Mouse (Mus musculus) E14TG2a.4 (cell line): ENCODE results near the gene Lmntd1.

Source experiments
- H3K27me3 ChIP-seq: 2 replicates; pipeline ENCODE4 v1.6.1; 2014; ENCODE audit warnings: low read length, control low read depth; ENCODE audit not compliant: insufficient read depth
- H3K36me3 ChIP-seq: 2 replicates; pipeline ENCODE4 v1.6.1; 2014; ENCODE audit warnings: low read length, control low read depth; ENCODE audit not compliant: insufficient read depth
- H3K4me1 ChIP-seq: replicated peaks from 2 replicates; pipeline ENCODE4 v1.6.1; 2014; ENCODE audit warnings: low read depth, low read length, control low read depth
- H3K4me3 ChIP-seq: replicated peaks from 2 replicates; pipeline ENCODE4 v1.5.1; 2014; ENCODE audit warnings: mild to moderate bottlenecking, low read length
- H3K9me3 ChIP-seq: 2 replicates; pipeline ENCODE4 v1.6.1; 2014; ENCODE audit warnings: low read length, control low read depth
- CTCF ChIP-seq: conservative IDR thresholded peaks from 2 replicates; pipeline ENCODE4 v1.5.1; 2014; ENCODE audit warnings: low read length
- NANOG ChIP-seq: IDR thresholded peaks from 2 replicates; pipeline ENCODE4 v1.6.1; 2014; ENCODE audit warnings: borderline replicate concordance, low read length, mixed read lengths
- POU5F1 ChIP-seq: IDR thresholded peaks from 2 replicates; pipeline ENCODE4 v1.6.1; 2014; ENCODE audit warnings: low read length, borderline replicate concordance

The Lmntd1 gene

DNA sequence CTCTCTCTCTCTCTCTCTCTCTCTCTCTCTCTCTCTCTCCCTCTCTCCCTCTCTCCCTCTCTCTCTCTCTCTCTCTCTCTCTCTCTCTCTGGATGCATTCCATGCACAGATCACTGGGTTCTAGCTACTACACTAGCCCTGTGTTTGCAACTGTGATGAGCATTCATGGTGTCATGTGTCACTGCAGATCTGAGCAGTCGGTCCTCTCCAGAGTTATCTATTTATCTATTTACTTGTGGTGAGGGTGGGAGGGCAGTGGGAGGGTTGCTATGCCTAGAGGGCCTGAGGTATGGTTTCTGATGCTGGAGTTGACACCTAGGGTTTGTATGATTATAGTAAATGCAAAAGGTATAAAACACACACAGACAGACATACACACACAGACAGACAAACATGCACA, 261.4 kb downstream of the Lmntd1 start:
- H3K27me3 ChIP-seq: no peaks in the 10 kb centered on the region
- H3K4me3 ChIP-seq: no peak overlapping the region
- peaks cover 21% of the 10 kb centered on the region for H3K9me3 ChIP-seq
- H3K4me1 ChIP-seq: peaks cover 7% of the 10 kb centered on the region
- TF ChIP-seq POU5F1 (no peak), CTCF (no peak), NANOG (no peak)
- H3K36me3 ChIP-seq: no peaks in the 10 kb centered on the region

DNA sequence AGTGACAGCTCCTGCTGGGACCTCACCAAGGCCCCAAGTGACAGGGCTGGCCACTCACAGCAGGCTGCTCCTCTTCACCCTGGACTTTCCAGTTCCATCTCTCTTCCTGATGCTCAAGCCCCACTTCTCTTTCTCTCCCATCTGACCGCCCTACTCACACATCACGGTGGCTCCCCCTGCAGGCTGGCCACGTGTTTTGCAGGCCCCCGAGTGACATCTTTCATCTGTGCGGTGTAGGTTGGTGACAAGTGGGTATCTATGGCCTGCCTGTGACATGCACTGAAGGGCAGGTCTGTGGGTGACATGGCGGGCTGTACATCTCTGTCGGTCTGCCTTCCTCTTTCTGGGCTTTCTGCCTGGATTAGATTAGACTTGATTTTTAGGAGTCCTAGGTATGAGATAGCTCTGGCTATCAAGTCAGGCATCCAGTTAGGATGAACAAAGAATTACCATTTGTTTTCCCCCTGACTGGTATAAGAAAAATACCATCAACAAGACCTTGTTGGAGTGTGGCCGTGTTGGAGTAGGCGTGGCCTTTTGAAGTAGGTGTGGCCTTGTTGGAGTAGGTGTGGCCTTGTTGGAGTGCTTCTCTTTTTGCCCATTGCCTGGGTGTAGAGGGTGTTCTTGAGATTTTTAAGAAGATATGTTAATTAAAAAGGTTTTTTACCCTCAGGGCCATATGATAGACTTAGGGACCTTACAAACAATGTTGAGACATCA, 265.8 kb downstream of the Lmntd1 start:
- H3K4me3 ChIP-seq: no peak overlapping the region
- peaks cover 21% of the 10 kb centered on the region for H3K9me3 ChIP-seq
- no peak for TF ChIP-seq POU5F1
- peak; percentile 85 for TF ChIP-seq CTCF
- no peaks in the 10 kb centered on the region for H3K36me3 ChIP-seq
- H3K4me1 ChIP-seq: peaks cover 16% of the 10 kb centered on the region
- H3K27me3 ChIP-seq: no peaks in the 10 kb centered on the region

DNA sequence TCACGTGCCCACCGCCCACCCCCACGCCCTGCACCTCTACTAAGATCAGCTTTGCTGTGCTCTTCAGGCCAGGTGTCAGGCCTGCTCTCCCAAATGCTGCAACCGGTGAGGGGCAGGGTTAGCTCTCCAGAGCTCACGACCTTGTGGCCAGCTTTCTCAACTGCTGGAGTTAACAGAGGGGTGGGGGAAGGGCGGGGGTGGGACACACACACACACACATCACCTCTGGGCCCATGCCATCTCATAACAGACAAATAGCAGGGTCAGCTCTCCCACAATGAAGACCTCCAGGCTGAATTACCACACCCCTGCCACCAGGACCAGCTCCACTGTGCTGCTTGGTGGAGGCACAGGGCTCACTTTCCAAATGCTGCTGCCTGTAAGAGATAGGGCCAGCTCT, 266.5 kb downstream of the Lmntd1 start:
- H3K36me3 ChIP-seq: no peaks in the 10 kb centered on the region
- H3K9me3 ChIP-seq: peaks cover 21% of the 10 kb centered on the region
- H3K4me1 ChIP-seq: peaks cover 17% of the 10 kb centered on the region
- TF ChIP-seq NANOG (no peak), POU5F1 (no peak), CTCF (no peak)
- H3K27me3 ChIP-seq: no peaks in the 10 kb centered on the region
- H3K4me3 ChIP-seq: no peak overlapping the region

GRCm38 (mm10) chr6:145346789-145347557, 267.1 kb downstream of the Lmntd1 start:
- no peak overlapping the region for H3K4me3 ChIP-seq
- H3K9me3 ChIP-seq: peaks cover 18% of the 10 kb centered on the region
- peaks cover 17% of the 10 kb centered on the region for H3K4me1 ChIP-seq
- TF ChIP-seq CTCF: no peak
- TF ChIP-seq POU5F1: no peak
- no peak for TF ChIP-seq NANOG
- H3K27me3 ChIP-seq: no peaks in the 10 kb centered on the region
- H3K36me3 ChIP-seq: no peaks in the 10 kb centered on the region

DNA sequence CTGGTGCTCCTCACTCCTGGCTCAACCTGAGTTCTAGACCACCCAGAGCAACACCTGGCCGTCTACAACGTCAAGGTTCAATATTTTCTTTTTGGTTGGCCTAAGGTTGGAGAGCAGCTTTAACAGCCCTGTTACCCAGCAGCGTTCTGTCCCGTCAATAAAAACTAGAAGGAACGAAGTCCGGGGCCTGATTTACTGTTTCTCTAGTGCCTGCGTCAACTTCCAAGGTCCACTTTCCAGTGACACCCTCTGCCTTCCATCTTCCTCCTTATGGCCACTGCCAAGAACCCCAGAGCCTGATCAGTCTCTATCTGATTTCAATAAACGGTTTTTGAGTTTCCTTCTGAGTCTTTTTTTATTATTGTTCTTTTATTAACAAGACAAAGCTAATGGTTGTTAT, 267.8 kb downstream of the Lmntd1 start:
- Histone ChIP-seq H3K27me3 (peaks cover 3% of the 10 kb centered on the region; the same call in 1 of the 2 replicates), H3K4me3 (no peak overlapping the region), H3K9me3 (peaks cover 11% of the 10 kb centered on the region), H3K4me1 (peaks cover 21% of the 10 kb centered on the region), H3K36me3 (no peaks in the 10 kb centered on the region)
- TF ChIP-seq CTCF (no peak), NANOG (no peak)

DNA sequence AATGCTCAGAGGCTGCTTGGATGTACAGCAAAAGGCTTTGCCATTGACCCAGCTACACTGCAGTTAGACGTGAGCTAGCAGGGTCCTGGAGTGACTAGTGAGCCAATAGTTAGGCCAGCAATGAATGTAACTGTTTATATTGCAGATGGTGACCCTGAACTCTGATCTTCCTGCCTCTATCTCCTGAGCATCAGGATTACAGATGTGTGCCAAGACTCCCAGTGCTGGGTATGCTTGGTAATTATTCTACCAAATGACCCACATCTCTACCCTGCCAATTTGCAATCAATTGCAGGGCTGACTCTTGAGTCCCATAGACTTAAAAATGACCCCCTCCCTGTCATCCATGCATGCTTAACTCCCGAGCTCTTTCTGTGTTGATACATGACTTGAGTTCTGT, 269.4 kb downstream of the Lmntd1 start:
- peaks cover 6% of the 10 kb centered on the region for H3K27me3 ChIP-seq
- no peaks in the 10 kb centered on the region for H3K9me3 ChIP-seq
- H3K4me1 ChIP-seq: peaks cover 28% of the 10 kb centered on the region
- TF ChIP-seq CTCF (no peak), NANOG (no peak), POU5F1 (no peak)
- H3K36me3 ChIP-seq: no peaks in the 10 kb centered on the region
- H3K4me3 ChIP-seq: no peak overlapping the region

DNA sequence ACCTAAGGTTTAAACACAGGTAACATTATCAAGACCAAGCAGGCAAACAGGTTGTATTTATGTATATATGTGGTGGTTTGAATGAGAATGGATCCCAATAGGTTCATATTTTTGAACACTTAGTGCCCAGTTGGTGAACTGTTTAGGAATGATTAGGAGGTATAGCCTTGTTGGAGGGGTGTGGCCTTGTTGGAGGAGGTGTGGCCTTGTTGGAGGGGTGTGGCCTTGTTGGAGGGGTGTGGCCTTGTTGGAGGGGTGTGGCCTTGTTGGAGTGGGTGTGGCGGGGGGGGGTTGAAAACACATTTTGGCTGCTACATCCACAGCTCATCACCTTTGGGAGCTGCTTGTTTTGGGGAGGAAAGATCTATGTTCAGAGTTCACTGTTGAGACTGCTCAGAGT, 270.7 kb downstream of the Lmntd1 start:
- no peak for TF ChIP-seq CTCF
- TF ChIP-seq POU5F1: no peak
- TF ChIP-seq NANOG: no peak
- no peak overlapping the region for H3K4me3 ChIP-seq
- H3K36me3 ChIP-seq: no peaks in the 10 kb centered on the region
- H3K27me3 ChIP-seq: peaks cover 13% of the 10 kb centered on the region
- peaks cover 40% of the 10 kb centered on the region for H3K4me1 ChIP-seq
- H3K9me3 ChIP-seq: no peaks in the 10 kb centered on the region

DNA sequence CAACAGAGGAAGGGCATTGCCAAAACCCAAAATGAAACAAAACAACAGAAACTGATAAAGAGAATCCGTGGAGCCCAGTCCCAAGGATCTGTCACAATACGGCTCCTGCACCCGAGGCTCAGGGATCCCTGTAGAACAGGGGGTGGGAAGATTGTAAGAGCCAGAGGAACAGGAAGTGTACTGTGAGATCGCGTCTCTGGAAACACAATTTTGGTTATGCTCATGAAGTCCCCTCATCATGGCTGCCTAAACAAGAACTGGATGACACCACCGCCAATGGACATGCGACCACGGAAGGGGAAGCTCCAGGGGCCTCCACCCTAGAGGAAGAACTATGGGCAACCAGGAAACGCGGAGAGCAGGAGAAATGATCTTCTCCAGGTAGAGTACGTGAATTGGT, 271.3 kb downstream of the Lmntd1 start:
- Histone ChIP-seq H3K4me3 (no peak overlapping the region), H3K9me3 (no peaks in the 10 kb centered on the region), H3K4me1 (peaks cover 40% of the 10 kb centered on the region), H3K27me3 (peaks cover 17% of the 10 kb centered on the region), H3K36me3 (no peaks in the 10 kb centered on the region)
- TF ChIP-seq CTCF (no peak), NANOG (no peak), POU5F1 (no peak)
